Mouse (Mus musculus) thymus, adult 2 months (tissue): ENCODE data around the gene 1700018B08Rik. TPM values are rescaled to one million over a fixed set of nuclear protein-coding genes. Genes with fewer than 3 reads are reported as not detected.

ENCODE experiments used
- DNase-seq: peaks from one replicate; pipeline ENCODE4 v3.0.0; 2021
- H3K27ac ChIP-seq: fragments of 200-500 bp; 2 replicates; pipeline ENCODE4 v1.5.1; 2012; ENCODE audit warnings: low read length, control low read depth; ENCODE audit not compliant: control insufficient read depth, insufficient read depth
- H3K27me3 ChIP-seq: fragments of 200-500 bp; 2 replicates; pipeline ENCODE4 v1.6.1; 2012; ENCODE audit warnings: mild to moderate bottlenecking, low read length, moderate library complexity, mixed read lengths; ENCODE audit not compliant: control insufficient read depth, insufficient read depth
- H3K36me3 ChIP-seq: fragments of 200-500 bp; 2 replicates; pipeline ENCODE4 v1.6.1; 2012; ENCODE audit warnings: mild to moderate bottlenecking, low read length, moderate library complexity; ENCODE audit not compliant: control insufficient read depth, insufficient read depth
- H3K4me1 ChIP-seq: fragments of 200-500 bp; replicated peaks from 2 replicates; pipeline ENCODE4 v1.6.1; 2012; ENCODE audit warnings: low read length; ENCODE audit not compliant: control insufficient read depth, insufficient read depth
- H3K4me3 ChIP-seq: fragments of 200-500 bp; 2 replicates; pipeline ENCODE4 v1.5.1; 2012; ENCODE audit warnings: mild to moderate bottlenecking, low read length, control low read depth, moderate library complexity; ENCODE audit not compliant: control insufficient read depth, insufficient read depth
- CTCF ChIP-seq: fragments of 200-500 bp; IDR thresholded peaks from 2 replicates; pipeline ENCODE4 v1.5.1; 2012; ENCODE audit warnings: mild to moderate bottlenecking, control low read depth, low read length, moderate library complexity, borderline replicate concordance; ENCODE audit not compliant: control insufficient read depth, poor library complexity, insufficient read depth; ENCODE audit errors: extremely low read depth
- POLR2A ChIP-seq: fragments of 200-500 bp; IDR thresholded peaks from 2 replicates; pipeline ENCODE4 v1.6.1; 2012; ENCODE audit warnings: mild to moderate bottlenecking, low read length, control low read depth, moderate library complexity; ENCODE audit not compliant: control insufficient read depth, poor library complexity, insufficient read depth; ENCODE audit errors: extremely low read depth
- WGBS: fragments of 180-500 bp; shearing (Covaris S2); methylation state at CpG from one replicate; pipeline ENCODE4 v1.1.7; 2018; 5-methylcytosine and 5-hydroxymethylcytosine counted together
- polyA plus RNA-seq: library from polyadenylated mRNA; depleted of rRNA; stranded (reverse); fragments of >200 nt; gene quantifications from 2 replicates; pipeline ENCODE4 v1.2.3, GENCODE M21; 2012

The 1700018B08Rik gene
- polyA plus RNA-seq, 1 experiment: 0.35 TPM

DNA sequence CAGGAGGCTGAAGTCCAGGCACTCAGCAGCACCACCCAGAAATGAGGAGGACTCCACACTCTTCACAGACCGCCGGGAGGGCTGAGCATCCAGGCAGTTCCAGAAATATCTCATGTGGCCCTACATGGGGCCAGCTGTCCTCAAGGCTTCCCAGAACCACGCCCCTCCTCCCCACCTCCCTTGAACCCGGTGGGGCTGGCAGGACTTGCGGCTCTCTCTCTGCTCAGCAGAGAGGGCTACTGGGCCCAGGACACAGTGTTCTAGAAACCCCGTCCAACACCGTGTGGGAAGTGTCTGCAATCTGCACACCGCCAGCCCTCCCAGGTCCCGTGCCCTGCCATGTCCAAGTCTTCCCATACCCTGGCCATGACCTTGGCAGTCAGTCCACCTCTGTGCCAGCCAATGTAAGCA is 18.8 kb upstream of the 1700018B08Rik start:
- Histone ChIP-seq H3K27me3 (no peaks in the 10 kb centered on the region), H3K4me1 (no peaks in the 10 kb centered on the region), H3K4me3 (no peak overlapping the region), H3K36me3 (no peaks in the 10 kb centered on the region; the same call in 1 of the 2 replicates), H3K27ac (no peak overlapping the region)
- TF ChIP-seq CTCF: no peak
- no peak for TF ChIP-seq POLR2A
- no peak for DNase-seq
- WGBS: 97% methylated on average over 9 of the region's 9 CpGs

DNA sequence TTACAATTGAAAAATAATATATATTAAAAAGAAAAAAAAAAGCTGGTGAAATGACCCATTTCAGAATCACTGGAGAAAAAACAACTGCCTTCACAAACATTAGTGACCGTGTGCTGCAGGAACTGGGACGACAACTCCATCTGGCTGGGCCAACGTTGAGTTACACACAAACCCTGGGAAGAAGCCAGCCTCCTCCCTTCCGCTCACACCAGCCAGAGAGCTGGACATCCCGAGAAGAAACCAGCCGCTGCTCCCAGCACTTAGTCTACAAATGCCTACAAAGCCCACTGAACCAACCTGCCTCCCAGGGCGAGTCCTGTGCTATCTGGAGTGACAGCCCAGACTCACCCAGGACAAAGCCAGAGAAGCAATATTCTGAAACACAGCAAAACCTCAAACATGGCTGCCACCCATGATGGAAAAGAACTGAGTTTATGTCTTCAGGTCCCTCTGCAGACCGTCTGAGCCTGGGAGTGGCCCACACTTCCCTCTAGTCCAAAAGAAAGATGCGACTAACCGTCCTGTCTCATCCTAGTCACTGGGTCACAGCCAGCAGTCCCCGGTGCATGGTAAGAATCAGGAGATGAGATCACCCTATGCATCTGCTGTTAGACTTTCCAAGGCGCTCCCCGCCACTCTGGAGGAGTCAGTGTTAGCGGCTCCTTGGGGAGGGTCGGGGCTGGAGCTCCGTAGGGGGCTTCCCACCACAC is 17.7 kb upstream of the 1700018B08Rik start:
- no peaks in the 10 kb centered on the region for H3K27me3 ChIP-seq
- no peak for DNase-seq
- H3K4me1 ChIP-seq: no peaks in the 10 kb centered on the region
- H3K4me3 ChIP-seq: no peak overlapping the region
- no peaks in the 10 kb centered on the region; the same call in 1 of the 2 replicates for H3K36me3 ChIP-seq
- no peak for TF ChIP-seq CTCF
- no peak for TF ChIP-seq POLR2A
- 94% methylated on average over 16 of the region's 16 CpGs for WGBS
- H3K27ac ChIP-seq: no peak overlapping the region

GRCm38 (mm10) chr8:121560432-121561100 is 16.4 kb upstream of the 1700018B08Rik start:
- Histone ChIP-seq H3K4me3 (no peak overlapping the region), H3K4me1 (no peaks in the 10 kb centered on the region), H3K27ac (no peak overlapping the region), H3K27me3 (no peaks in the 10 kb centered on the region), H3K36me3 (no peaks in the 10 kb centered on the region; the same call in 1 of the 2 replicates)
- no peak for TF ChIP-seq POLR2A
- TF ChIP-seq CTCF: no peak
- WGBS: 93% methylated on average over 7 of the region's 7 CpGs
- no peak for DNase-seq

- Histone ChIP-seq H3K36me3 (no peaks in the 10 kb centered on the region; the same call in 1 of the 2 replicates), H3K27ac (no peak overlapping the region), H3K4me1 (no peaks in the 10 kb centered on the region), H3K27me3 (no peaks in the 10 kb centered on the region), H3K4me3 (no peak overlapping the region)
- WGBS: 92% methylated on average over 12 of the region's 12 CpGs
- no peak for DNase-seq
- TF ChIP-seq CTCF (no peak), POLR2A (no peak)
Measured at GRCm38 (mm10) chr8:121559801-121560200, 15.7 kb upstream of the 1700018B08Rik start.

DNA sequence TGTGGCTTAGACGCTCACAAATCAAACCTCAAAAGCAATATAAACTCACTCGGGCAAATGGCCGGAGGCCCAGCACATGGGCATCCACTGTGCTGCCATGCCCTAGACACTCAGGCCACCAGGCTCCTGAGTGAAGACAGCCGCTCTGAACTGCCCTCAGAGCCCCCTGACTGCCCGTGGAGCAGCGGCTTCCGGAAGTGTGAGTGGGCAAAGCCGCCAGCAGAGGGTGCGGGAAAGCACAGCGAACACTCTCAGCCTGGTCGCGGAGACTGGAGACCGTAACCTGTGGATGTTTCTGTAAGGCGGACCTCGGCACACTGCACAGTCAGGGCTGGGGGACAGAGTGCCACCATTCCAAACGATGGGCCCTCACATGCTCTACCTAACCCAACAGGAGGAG is 14.4 kb upstream of the 1700018B08Rik start:
- Histone ChIP-seq H3K36me3 (no peaks in the 10 kb centered on the region; the same call in 1 of the 2 replicates), H3K4me1 (no peaks in the 10 kb centered on the region), H3K4me3 (no peak overlapping the region), H3K27me3 (no peaks in the 10 kb centered on the region), H3K27ac (no peak overlapping the region)
- no peak for DNase-seq
- TF ChIP-seq POLR2A (no peak), CTCF (no peak)
- 94% methylated on average over 16 of the region's 16 CpGs for WGBS

GRCm38 (mm10) chr8:121557746-121558145 is 13.6 kb upstream of the 1700018B08Rik start:
- Histone ChIP-seq H3K27me3 (no peaks in the 10 kb centered on the region), H3K4me1 (no peaks in the 10 kb centered on the region), H3K36me3 (no peaks in the 10 kb centered on the region; the same call in 1 of the 2 replicates), H3K4me3 (no peak overlapping the region), H3K27ac (no peak overlapping the region)
- no peak for TF ChIP-seq CTCF
- TF ChIP-seq POLR2A: no peak
- no peak for DNase-seq
- 97% methylated on average over 11 of the region's 11 CpGs for WGBS
